Mouse (Mus musculus): ENCODE results near the gene Oaz1.

DNA sequence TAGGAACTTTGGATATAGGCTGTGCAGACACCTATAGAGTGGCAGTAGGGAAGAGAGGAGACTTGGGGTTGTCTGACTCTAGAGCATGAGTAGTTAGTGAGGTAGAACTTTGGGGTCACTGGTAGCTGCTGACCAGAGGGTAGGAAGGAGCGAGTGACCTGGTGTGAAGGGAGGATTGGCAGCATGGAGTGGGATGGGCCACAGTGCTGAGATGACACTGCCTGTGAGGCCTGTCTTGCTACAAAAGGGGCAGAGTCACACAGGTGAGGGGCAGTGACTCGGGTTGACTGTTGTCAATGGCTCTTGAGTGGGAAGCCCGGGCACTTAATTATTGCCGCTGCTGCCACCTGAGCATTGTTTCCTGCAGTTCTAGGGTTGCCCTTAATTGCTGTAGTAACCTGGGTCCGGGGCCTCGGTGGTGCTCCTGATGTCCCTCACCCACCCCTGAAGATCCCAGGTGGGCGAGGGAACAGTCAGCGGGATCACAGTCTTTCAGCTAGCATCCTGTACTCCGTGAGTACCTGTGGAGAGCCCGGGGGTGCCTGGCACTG is 1.5 kb downstream of the Oaz1 start:
- no peak for TF ChIP-seq CTCF (IDR thresholded peaks at IDR 0.05; ENCODE audit: control insufficient read depth, insufficient read depth, low read length)
- no peak for TF ChIP-seq POLR2A (IDR thresholded peaks at IDR 0.05; ENCODE audit: borderline replicate concordance, control insufficient read depth, low read depth, low read length)
